Mouse (Mus musculus): Measurements from ENCODE around the gene Rbms1.

- no peak for TF ChIP-seq CTCF (IDR thresholded peaks at IDR 0.05 in 2 of 3, conservative IDR thresholded peaks at IDR 0.05 in 1 of 3; ENCODE audit: control insufficient read depth in 1 of 3, insufficient read depth in 1 of 3, low read depth in 2 of 3, low read length in 3 of 3, poor library complexity in 1 of 3, severe bottlenecking in 1 of 3)
- TF ChIP-seq MEF2A (IDR thresholded peaks at IDR 0.05; ENCODE audit: extremely low read depth, insufficient replicate concordance, low read depth, low read length, poor library complexity, severe bottlenecking): no peak
- no peak for TF ChIP-seq USF1 (IDR thresholded peaks at IDR 0.05; ENCODE audit: low read depth, low read length)
- no peak for TF ChIP-seq POLR2A (IDR thresholded peaks at IDR 0.05; ENCODE audit: control insufficient read depth in 1 of 2, insufficient read depth in 1 of 2, low read depth in 1 of 2, low read length in 2 of 2, poor library complexity in 1 of 2)
Observed at GRCm38 (mm10) chr2:60920076-60920475, 42.9 kb downstream of the Rbms1 start.
